ENCODE assay signal across 21 mouse cellular contexts in genomic region chr14:62831691-62832275, GRCm38 (mm10). TPM values are rescaled to one million over a fixed set of nuclear protein-coding genes. Genes with fewer than 3 reads are reported as not detected.
A peak's percentile ranks its signal among the peaks of the same experiment; 100 is the strongest.
DNase-seq lines count a peak whose midpoint lies in the region; ATAC-seq lines count a peak whose summit lies in the region.
"Had no signal": no experiment of that assay in that cellular context is flagged by ENCODE, and none has a peak within 500 bp of the region (broad histone marks: within the 10 kb centered on the region; RNA-seq: fewer than 3 reads in every experiment).

No protein-coding gene starts in this region.

- H3K27ac ChIP-seq in heart, embryonic 10.5 days, result no peak overlapping the region
- no peak overlapping the region for H3K27ac ChIP-seq in hindbrain, embryonic 12.5 days
- H3K27ac ChIP-seq: embryonic facial prominence, embryonic 15.5 days; forebrain, embryonic 15.5 days; heart, embryonic 13.5 days; hindbrain, embryonic 13.5 days; intestine, embryonic 15.5 days had no signal

- WGBS in heart, embryonic 10.5 days, result 83% methylated on average over 3 of the region's 3 CpGs
- WGBS in hindbrain, embryonic 12.5 days, result 94% methylated on average over 3 of the region's 3 CpGs

- no peak for ATAC-seq in hindbrain, embryonic 12.5 days (ENCODE audit: low FRiP score)
- ATAC-seq: forebrain, embryonic 15.5 days; intestine, embryonic 15.5 days had no signal

- H3K36me3 ChIP-seq in heart, embryonic 10.5 days, result no peaks in the 10 kb centered on the region
- H3K36me3 ChIP-seq in hindbrain, embryonic 12.5 days, result no peaks in the 10 kb centered on the region
- H3K36me3 ChIP-seq: embryonic facial prominence, embryonic 15.5 days; forebrain, embryonic 15.5 days; heart, embryonic 13.5 days; hindbrain, embryonic 13.5 days; intestine, embryonic 15.5 days had no signal

- intact Hi-C loops in heart, postnatal 25 days (cut with DNase I), result no loop called here

- H3K9me3 ChIP-seq in heart, embryonic 10.5 days, result no peaks in the 10 kb centered on the region
- H3K9me3 ChIP-seq in hindbrain, embryonic 12.5 days (replicated peaks), result no peaks in the 10 kb centered on the region
- H3K9me3 ChIP-seq: embryonic facial prominence, embryonic 15.5 days; forebrain, embryonic 15.5 days; heart, embryonic 13.5 days; hindbrain, embryonic 13.5 days; intestine, embryonic 15.5 days had no signal

- no peak overlapping the region for H3K4me2 ChIP-seq in hindbrain, embryonic 12.5 days (replicated peaks)
- H3K4me2 ChIP-seq: embryonic facial prominence, embryonic 15.5 days; forebrain, embryonic 15.5 days; heart, embryonic 13.5 days; hindbrain, embryonic 13.5 days; intestine, embryonic 15.5 days had no signal

- H3K4me3 ChIP-seq in heart, embryonic 10.5 days, result no peak overlapping the region
- H3K4me3 ChIP-seq in hindbrain, embryonic 12.5 days, result no peak overlapping the region
- H3K4me3 ChIP-seq: embryonic facial prominence, embryonic 15.5 days; forebrain, embryonic 15.5 days; heart, embryonic 13.5 days; hindbrain, embryonic 13.5 days; intestine, embryonic 15.5 days had no signal

- DNase-seq in adrenal gland, adult (ENCODE audit: inconsistent age in 2 of 2, low spot score in 1 of 2), result peak; percentile 49 to 81
- no peak for DNase-seq in adrenal gland, postnatal 4 days (ENCODE audit: low spot score in 2 of 2)
- DNase-seq in heart, embryonic 10.5 days (ENCODE audit: low spot score), result peak; percentile 11
- DNase-seq in heart, postnatal 25 days (ENCODE audit: low spot score), result no peak
- DNase-seq in 3134 (ENCODE audit: extremely low read depth, insufficient read length, low spot score), result peak; percentile 24
- DNase-seq in adrenal gland, postnatal 10 days, result peak; percentile 30
- no peak for DNase-seq in right cerebral cortex, postnatal 4 days
- DNase-seq: cerebellum, adult 11 months; cerebellum, adult 8-10 months; cerebellum, postnatal 14 days; embryo, embryonic 11 days; gastrocnemius, postnatal 36 days; heart, postnatal 4 days; kidney, adult 18-20 months had no signal

- no peak overlapping the region for H3K9ac ChIP-seq in hindbrain, embryonic 12.5 days
- H3K9ac ChIP-seq: embryonic facial prominence, embryonic 15.5 days; forebrain, embryonic 15.5 days; heart, embryonic 13.5 days; hindbrain, embryonic 13.5 days; intestine, embryonic 15.5 days had no signal

- peaks cover 12% of the 10 kb centered on the region; the same call in 1 of the 2 replicates for H3K4me1 ChIP-seq in heart, embryonic 10.5 days
- no peaks in the 10 kb centered on the region for H3K4me1 ChIP-seq in hindbrain, embryonic 12.5 days
- H3K4me1 ChIP-seq: hindbrain, embryonic 13.5 days; intestine, embryonic 15.5 days had no signal

- H3K27me3 ChIP-seq in heart, embryonic 10.5 days (ENCODE audit: insufficient read depth, poor library complexity, severe bottlenecking), result no peaks in the 10 kb centered on the region
- H3K27me3 ChIP-seq in hindbrain, embryonic 12.5 days, result no peaks in the 10 kb centered on the region
- H3K27me3 ChIP-seq: CH12.LX; embryonic facial prominence, embryonic 15.5 days; forebrain, embryonic 15.5 days; heart, embryonic 13.5 days; hindbrain, embryonic 13.5 days; intestine, embryonic 15.5 days had no signal

RNA-seq across cellular contexts. Expression of gene Wdfy2, which starts 5.7 kb away (rescaled TPM):
- 10 to 100 TPM; 33.7 to 35.2 TPM for total RNA-seq in adrenal gland, postnatal 4 days (2021)
- polyA plus RNA-seq in heart, embryonic 10.5 days (2016; fragmentation: Nextera tagmentation; extraction: Ambion mirVana), result 8.9 and 9.5 TPM in 2 replicates
- 1 to 10 TPM; 6.8 to 7.7 TPM for total RNA-seq in heart, postnatal 25 days (2021)
- total RNA-seq in adrenal gland, postnatal 10 days (2021), result 10 to 100 TPM; 25.5 to 29.0 TPM
- polyA plus RNA-seq in hindbrain, embryonic 12.5 days (2016; fragmentation: Nextera tagmentation; extraction: Ambion mirVana), result 14.2 and 15.0 TPM in 2 replicates

Comparison
In these comparisons a context has a peak if more than half of its experiments do, and no peak if none do; other contexts are left out.
1. DNase-seq: peak in adrenal gland, adult (2 of 2), heart, embryonic 10.5 days (single experiment), 3134 (single experiment) and adrenal gland, postnatal 10 days (single experiment); none in adrenal gland, postnatal 4 days (0 of 2), heart, postnatal 25 days (single experiment) and right cerebral cortex, postnatal 4 days (single experiment).